Mouse (Mus musculus) brain, embryonic 14.5 days (tissue): ENCODE measurements around the gene Ddo.

Source experiments
- CTCF ChIP-seq: fragments of 200-500 bp; IDR thresholded peaks from 2 replicates; pipeline ENCODE4 v1.5.1; 2012; ENCODE audit warnings: inconsistent platforms, mild to moderate bottlenecking, moderate library complexity, borderline replicate concordance; ENCODE audit not compliant: insufficient read depth, insufficient read length; ENCODE audit errors: extremely low read depth
- POLR2A ChIP-seq: fragments of 200-500 bp; IDR thresholded peaks from 2 replicates; pipeline ENCODE4 v1.6.1; 2012; ENCODE audit warnings: mild to moderate bottlenecking, inconsistent platforms, borderline replicate concordance; ENCODE audit not compliant: poor library complexity, insufficient read depth, insufficient read length, severe bottlenecking; ENCODE audit errors: extremely low read depth

DNA sequence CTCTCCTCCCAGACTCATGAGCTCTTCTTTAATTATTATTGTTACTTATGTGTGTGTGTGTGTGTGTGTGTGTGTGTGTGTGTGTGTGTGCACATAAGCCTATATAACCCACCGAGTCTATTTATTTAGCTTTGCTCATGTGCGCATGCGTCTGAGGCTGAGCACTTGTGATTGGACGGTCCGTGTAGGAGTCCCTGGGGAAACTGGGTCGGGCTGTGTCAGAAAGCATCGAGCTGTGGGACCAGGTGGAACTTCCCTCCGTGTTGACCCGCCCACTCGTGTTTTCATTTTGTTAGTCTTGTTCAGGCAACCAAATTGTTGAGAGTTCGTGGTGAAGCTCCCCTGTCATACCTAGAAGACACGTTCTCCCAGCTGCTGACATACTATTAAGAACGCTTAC is 88.6 kb downstream of the Ddo start:
- no peak for TF ChIP-seq CTCF
- no peak for TF ChIP-seq POLR2A
